Mouse (Mus musculus) erythroblast, embryonic 14.5 days (primary cell): Measurements from ENCODE around the gene Gpr155. TPM values are rescaled to one million over a fixed set of nuclear protein-coding genes. Genes with fewer than 3 reads are reported as not detected.
A peak's percentile ranks its signal among the peaks of the same experiment; 100 is the strongest.

Source experiments
- H3K27me3 ChIP-seq: 2 replicates; pipeline ENCODE4 v1.6.1; 2012; ENCODE audit warnings: inconsistent platforms; ENCODE audit not compliant: control insufficient read depth
- H3K36me3 ChIP-seq: 2 replicates; pipeline ENCODE4 v1.6.1; 2012; ENCODE audit warnings: mild to moderate bottlenecking, inconsistent platforms; ENCODE audit not compliant: control insufficient read depth
- H3K4me1 ChIP-seq: 2 replicates; pipeline ENCODE4 v1.6.1; 2012; ENCODE audit warnings: inconsistent platforms; ENCODE audit not compliant: control insufficient read depth
- H3K4me3 ChIP-seq: replicated peaks from 2 replicates; pipeline ENCODE3; 2012; ENCODE audit warnings: moderate library complexity, mild to moderate bottlenecking, inconsistent platforms
- H3K9me3 ChIP-seq: 2 replicates; pipeline ENCODE4 v1.6.1; 2012; ENCODE audit warnings: low read length, inconsistent platforms, mixed read lengths; ENCODE audit not compliant: control insufficient read depth
- GATA1 ChIP-seq: IDR thresholded peaks from 2 replicates; pipeline ENCODE4 v1.6.1; 2012; ENCODE audit warnings: low read length, inconsistent platforms, mixed read lengths
- TAL1 ChIP-seq: IDR thresholded peaks from 3 replicates; pipeline ENCODE4 v1.6.1; 2012; ENCODE audit warnings: low read length, inconsistent platforms, mixed read lengths
- polyA plus RNA-seq: library from polyadenylated mRNA; stranded (reverse); fragments of >175 nt; gene quantifications from 2 replicates; pipeline ENCODE4 v1.2.3, GENCODE M21; 2012

The Gpr155 gene
- polyA plus RNA-seq, 1 experiment = 0.31 TPM

DNA sequence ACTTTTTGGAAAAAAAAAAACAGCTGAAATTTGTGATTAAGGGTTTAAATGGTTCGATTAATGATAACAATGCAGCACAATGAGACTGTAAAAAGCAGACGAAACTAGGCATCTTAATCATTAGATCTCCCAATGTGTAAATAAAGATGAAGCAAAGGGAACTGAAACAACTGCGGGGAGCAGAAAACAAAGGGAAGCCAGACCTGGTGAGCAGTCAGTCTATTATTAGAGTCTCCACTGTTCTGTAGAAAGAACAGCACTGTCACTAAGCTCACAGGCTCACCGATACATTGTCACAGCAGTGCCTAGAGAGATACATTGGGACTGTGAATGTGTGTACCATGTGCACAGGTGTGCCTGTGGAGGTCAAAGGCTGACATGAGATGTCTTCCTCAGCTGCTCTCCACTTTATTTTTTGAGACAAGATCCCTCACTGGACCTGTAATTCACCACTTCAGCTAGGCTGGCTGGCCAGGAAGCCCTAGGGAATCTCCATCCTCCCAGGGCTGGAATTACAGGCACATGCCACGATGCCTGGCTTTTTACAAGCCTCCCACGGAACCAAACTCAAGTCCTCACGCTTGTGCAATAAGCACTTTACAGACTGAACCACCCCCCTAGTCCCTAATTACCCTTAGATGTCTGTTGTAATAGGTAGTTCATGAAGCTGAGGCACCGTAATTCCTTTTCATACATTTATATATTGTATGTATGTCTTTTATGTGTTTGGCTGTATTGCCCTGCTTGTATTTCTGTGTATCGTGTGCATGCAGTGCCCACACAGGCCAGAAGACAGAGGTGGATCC is 14.6 kb downstream of the Gpr155 start:
- TF ChIP-seq TAL1 (no peak), GATA1 (no peak)
- Histone ChIP-seq H3K27me3 (no peaks in the 10 kb centered on the region), H3K4me1 (peaks cover 11% of the 10 kb centered on the region), H3K36me3 (peaks cover 56% of the 10 kb centered on the region), H3K9me3 (no peaks in the 10 kb centered on the region), H3K4me3 (no peak overlapping the region)

DNA sequence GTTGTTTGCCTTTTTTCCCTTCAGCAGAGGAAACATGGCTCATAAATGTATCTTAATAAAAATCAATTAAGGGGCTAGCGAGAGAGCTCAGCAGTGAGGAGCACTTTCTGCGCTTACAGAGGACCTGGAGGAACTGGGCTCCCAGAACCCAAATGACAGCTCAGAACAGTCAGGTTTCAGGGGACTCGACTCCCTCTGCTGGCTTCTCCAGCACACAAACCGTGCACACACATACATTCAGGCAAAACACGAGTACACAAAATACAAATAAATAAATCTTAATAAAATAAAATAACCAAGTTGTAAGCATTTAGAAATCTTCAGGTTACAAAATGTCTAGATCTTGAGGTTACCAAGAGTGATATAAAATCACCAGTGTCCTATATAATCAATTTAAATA is 22.9 kb downstream of the Gpr155 start:
- peaks cover 30% of the 10 kb centered on the region for H3K4me1 ChIP-seq
- H3K4me3 ChIP-seq = no peak overlapping the region
- peaks cover 2% of the 10 kb centered on the region; the same call in 1 of the 2 replicates for H3K9me3 ChIP-seq
- TF ChIP-seq TAL1 (no peak), GATA1 (no peak)
- H3K36me3 ChIP-seq = peaks cover 78% of the 10 kb centered on the region
- H3K27me3 ChIP-seq = no peaks in the 10 kb centered on the region

DNA sequence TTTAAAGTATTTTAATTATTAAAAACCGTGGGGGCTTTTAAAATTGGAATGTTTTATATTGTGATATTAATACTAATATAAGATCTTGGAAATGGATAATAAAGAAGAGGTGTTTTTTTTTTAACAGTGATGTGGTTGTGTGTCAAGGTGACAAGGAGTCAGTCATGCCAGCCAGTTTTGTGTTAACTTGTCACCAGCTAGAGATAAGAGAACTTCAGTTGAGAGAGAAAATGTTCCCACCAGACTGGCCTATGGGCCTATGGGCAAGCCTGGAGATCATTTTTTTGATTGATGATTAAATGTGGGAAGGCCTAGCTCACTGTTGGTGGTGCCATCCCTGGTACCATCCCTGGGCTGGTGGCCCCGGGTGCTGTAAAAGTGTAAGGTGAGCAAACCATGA is 25.8 kb downstream of the Gpr155 start:
- H3K36me3 ChIP-seq = peaks cover 77% of the 10 kb centered on the region
- no peak overlapping the region for H3K4me3 ChIP-seq
- TF ChIP-seq TAL1 (no peak), GATA1 (no peak)
- H3K4me1 ChIP-seq = peaks cover 36% of the 10 kb centered on the region
- no peaks in the 10 kb centered on the region for H3K27me3 ChIP-seq
- H3K9me3 ChIP-seq = peaks cover 2% of the 10 kb centered on the region; the same call in 1 of the 2 replicates

DNA sequence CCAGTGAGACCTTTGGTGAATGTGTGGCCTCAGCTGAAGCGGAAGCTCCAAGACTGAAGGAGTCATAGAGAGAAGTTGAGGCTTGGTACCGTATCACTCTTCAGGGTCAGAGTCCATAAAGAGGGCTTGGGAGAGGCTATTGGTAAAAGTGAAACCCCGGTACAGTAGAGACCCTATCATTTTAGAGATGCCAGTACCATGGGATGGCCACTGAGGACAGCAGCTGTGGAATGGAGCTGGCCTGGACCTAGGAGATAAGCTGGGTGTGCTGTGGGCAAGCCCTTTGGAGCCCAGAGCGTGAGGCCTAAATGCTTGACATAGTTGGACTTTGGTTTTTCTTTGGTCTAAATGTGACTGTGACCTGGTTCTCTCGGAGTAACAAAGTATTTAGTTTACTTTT is 26.4 kb downstream of the Gpr155 start:
- Histone ChIP-seq H3K9me3 (peaks cover 2% of the 10 kb centered on the region; the same call in 1 of the 2 replicates), H3K36me3 (peaks cover 79% of the 10 kb centered on the region), H3K4me3 (peak overlapping the region; percentile 43), H3K27me3 (no peaks in the 10 kb centered on the region), H3K4me1 (peaks cover 36% of the 10 kb centered on the region)
- peak; percentile 89 for TF ChIP-seq TAL1
- TF ChIP-seq GATA1 = peak; percentile 72

DNA sequence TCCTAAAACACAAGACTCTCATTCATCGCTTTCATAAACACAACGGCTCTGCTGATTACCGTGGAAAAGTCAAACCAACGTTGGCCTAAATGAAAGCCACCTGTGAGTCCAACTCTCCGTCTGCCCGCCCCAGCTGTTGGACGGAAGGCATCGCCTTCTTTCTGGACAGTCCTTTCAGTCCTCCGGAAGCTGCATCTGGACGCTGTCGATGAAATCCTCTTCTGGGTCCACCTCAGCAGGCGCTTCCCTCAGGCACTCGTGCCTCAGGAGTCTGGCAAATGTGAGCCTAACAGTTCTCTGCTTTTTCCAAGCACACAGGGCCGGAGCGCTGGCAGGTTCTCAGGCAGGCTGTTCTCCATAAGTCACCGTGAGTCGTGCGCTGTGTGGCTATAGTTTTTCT is 29.4 kb downstream of the Gpr155 start:
- Histone ChIP-seq H3K36me3 (peaks cover 78% of the 10 kb centered on the region), H3K4me3 (no peak overlapping the region), H3K27me3 (no peaks in the 10 kb centered on the region), H3K9me3 (peaks cover 2% of the 10 kb centered on the region; the same call in 1 of the 2 replicates), H3K4me1 (peaks cover 39% of the 10 kb centered on the region)
- TF ChIP-seq GATA1 = no peak
- no peak for TF ChIP-seq TAL1

DNA sequence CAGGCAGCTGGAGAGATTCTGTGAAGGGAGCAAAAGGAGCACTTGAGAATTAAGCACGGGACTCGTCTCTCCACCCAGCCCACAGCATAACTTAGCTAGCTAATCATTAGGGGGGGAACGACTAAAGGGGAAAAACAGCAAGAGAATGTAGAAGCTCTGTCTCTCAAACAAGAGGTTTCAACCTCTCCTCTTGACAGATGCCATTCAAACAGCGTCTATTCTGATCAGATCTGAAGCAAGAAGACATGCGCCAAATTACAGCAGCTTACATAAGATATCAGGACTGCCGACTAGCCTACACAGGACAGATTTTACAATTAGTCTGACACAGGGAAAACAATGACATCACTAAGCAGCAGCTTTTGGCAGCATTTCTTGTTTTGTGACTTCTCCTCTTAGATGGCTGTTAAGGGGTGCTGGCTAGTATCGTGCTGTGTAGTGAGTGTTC is 34.4 kb downstream of the Gpr155 start:
- no peak for TF ChIP-seq GATA1
- no peak for TF ChIP-seq TAL1
- H3K27me3 ChIP-seq = no peaks in the 10 kb centered on the region
- H3K9me3 ChIP-seq = no peaks in the 10 kb centered on the region
- H3K4me1 ChIP-seq = peaks cover 30% of the 10 kb centered on the region
- peaks cover 84% of the 10 kb centered on the region for H3K36me3 ChIP-seq
- H3K4me3 ChIP-seq = no peak overlapping the region

DNA sequence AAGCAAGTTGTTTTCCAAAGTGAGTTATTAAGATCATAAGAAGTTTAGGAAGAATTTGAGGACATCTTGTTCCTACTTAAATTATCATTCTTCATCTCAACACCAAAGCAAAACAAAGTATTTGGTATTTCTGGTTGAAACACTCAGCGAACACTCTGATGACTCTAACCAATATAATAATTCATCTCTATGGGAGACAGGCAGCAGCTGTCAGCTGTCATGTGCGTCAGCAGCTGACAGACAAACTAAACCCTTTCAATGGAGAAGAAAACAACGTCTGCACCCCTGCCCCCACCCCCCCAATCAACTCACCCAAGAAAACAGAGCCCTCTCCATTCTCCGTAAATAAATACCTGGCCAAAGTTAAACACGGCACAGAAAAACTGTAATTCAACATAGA is 34.9 kb downstream of the Gpr155 start:
- H3K4me1 ChIP-seq = peaks cover 30% of the 10 kb centered on the region
- H3K4me3 ChIP-seq = no peak overlapping the region
- TF ChIP-seq GATA1 = no peak
- no peaks in the 10 kb centered on the region for H3K9me3 ChIP-seq
- no peaks in the 10 kb centered on the region for H3K27me3 ChIP-seq
- H3K36me3 ChIP-seq = peaks cover 84% of the 10 kb centered on the region

DNA sequence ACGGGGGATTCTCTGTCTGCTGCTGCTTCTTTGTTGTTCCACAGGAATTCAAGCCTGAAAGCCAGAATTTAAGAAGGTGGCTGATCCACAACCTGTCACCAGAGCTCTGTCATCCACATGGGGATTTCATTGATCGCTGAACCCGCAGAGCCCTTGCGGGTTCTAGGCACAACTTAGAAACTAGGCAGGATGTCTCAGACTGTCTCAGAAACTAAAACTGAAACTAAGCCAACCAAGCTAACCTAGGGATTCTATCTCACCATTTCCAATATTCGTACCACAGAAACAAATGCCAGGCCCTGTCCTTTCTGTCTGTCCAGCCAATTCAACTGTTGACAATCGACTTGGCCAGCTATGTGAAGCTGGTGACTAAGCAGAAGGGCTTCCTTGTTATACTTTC is 38.2 kb downstream of the Gpr155 start:
- Histone ChIP-seq H3K36me3 (peaks cover 75% of the 10 kb centered on the region), H3K9me3 (no peaks in the 10 kb centered on the region), H3K27me3 (no peaks in the 10 kb centered on the region), H3K4me3 (no peak overlapping the region), H3K4me1 (peaks cover 28% of the 10 kb centered on the region)
- TF ChIP-seq GATA1 (no peak), TAL1 (no peak)

DNA sequence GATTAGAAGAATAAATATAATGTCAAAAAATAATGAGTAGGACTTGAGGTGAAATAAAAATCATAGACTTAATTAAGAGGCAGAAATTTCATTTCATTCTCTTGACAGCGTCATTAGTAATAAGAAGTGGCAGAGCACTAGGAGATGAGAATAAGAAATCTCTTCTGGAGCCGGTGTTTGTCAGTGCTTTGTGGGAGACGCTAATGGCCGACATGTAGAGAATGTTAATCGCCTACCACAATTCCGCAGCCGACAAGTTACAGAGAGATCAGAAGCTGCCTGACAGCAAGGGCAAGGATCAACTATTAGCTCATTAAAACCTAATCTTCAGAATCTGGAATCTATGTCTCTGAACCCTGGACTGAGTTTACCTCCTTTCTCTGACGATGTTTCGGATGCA is 38.6 kb downstream of the Gpr155 start:
- Histone ChIP-seq H3K4me1 (peaks cover 28% of the 10 kb centered on the region), H3K36me3 (peaks cover 73% of the 10 kb centered on the region), H3K27me3 (no peaks in the 10 kb centered on the region), H3K4me3 (no peak overlapping the region), H3K9me3 (no peaks in the 10 kb centered on the region)
- TF ChIP-seq GATA1 = no peak
- no peak for TF ChIP-seq TAL1

DNA sequence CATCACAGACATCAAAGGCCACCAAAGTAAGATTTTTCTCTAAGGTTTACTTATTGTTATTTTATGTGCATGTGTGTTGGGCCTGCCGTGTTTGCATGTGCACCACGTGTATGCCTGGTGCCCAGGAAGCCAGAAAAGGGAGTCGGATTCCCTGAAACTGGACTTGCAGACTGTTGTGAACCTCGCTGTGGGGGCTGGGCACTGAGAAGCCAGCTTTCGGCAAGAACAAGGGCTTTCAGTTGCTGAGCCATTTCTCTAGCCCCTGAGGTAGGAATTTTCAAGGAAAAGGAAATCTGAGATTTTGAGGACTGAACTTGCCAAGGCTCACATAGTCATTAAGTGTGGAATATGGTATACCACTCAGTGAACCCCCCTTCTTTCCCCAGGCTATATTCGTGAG is 39.2 kb downstream of the Gpr155 start:
- H3K36me3 ChIP-seq = peaks cover 72% of the 10 kb centered on the region
- no peak overlapping the region for H3K4me3 ChIP-seq
- peaks cover 27% of the 10 kb centered on the region for H3K4me1 ChIP-seq
- TF ChIP-seq TAL1 (no peak), GATA1 (no peak)
- no peaks in the 10 kb centered on the region for H3K27me3 ChIP-seq
- H3K9me3 ChIP-seq = no peaks in the 10 kb centered on the region
